Mouse (Mus musculus) liver, embryonic 15.5 days (tissue): ENCODE data around the gene Trpm3. TPM values are rescaled to one million over a fixed set of nuclear protein-coding genes. Genes with fewer than 3 reads are reported as not detected.

ENCODE experiments used
- ATAC-seq: fragments of 200-750 bp; cut with Nextera tagmentation; 2 replicates; pipeline ENCODE4 v1.8.0; 2017; ENCODE audit warnings: moderate number of reproducible peaks, mild to moderate bottlenecking, moderate library complexity; ENCODE audit not compliant: insufficient read depth
- H3K27ac ChIP-seq: fragments of 300-500 bp; sonication (generic); replicated peaks from 2 replicates; pipeline ENCODE4 v1.5.1; 2015; ENCODE audit warnings: mild to moderate bottlenecking, inconsistent platforms
- H3K27me3 ChIP-seq: fragments of 300-500 bp; sonication (generic); 2 replicates; pipeline ENCODE4 v1.6.1; 2015; ENCODE audit warnings: mild to moderate bottlenecking, inconsistent platforms
- H3K36me3 ChIP-seq: fragments of 300-500 bp; sonication (generic); replicated peaks from 2 replicates; pipeline ENCODE4 v1.6.1; 2015; ENCODE audit warnings: moderate library complexity, mild to moderate bottlenecking, inconsistent platforms
- H3K4me1 ChIP-seq: fragments of 300-500 bp; sonication (generic); replicated peaks from 2 replicates; pipeline ENCODE4 v1.6.1; 2015; ENCODE audit warnings: inconsistent platforms
- H3K4me2 ChIP-seq: fragments of 300-500 bp; sonication (generic); 2 replicates; pipeline ENCODE4 v1.6.1; 2015; ENCODE audit warnings: moderate library complexity, mild to moderate bottlenecking, inconsistent platforms
- H3K4me3 ChIP-seq: fragments of 300-500 bp; sonication (generic); replicated peaks from 2 replicates; pipeline ENCODE4 v1.5.1; 2015; ENCODE audit warnings: mild to moderate bottlenecking, inconsistent platforms
- H3K9ac ChIP-seq: fragments of 300-500 bp; sonication (generic); 2 replicates; pipeline ENCODE4 v1.6.1; 2015; ENCODE audit warnings: moderate library complexity, mild to moderate bottlenecking, inconsistent platforms
- H3K9me3 ChIP-seq: fragments of 300-500 bp; sonication (generic); replicated peaks from 2 replicates; pipeline ENCODE4 v1.6.1; 2016; ENCODE audit warnings: inconsistent platforms
- WGBS: fragments of 180-500 bp; shearing (Covaris S2); methylation state at CpG from one replicate; pipeline ENCODE4 v1.1.7; 2015; ENCODE audit warnings: mixed read lengths; ENCODE audit not compliant: insufficient replicate concordance; 5-methylcytosine and 5-hydroxymethylcytosine counted together
- polyA plus RNA-seq: library from polyadenylated mRNA; unstranded; fragments of >200 nt; fragmentation: Nextera tagmentation; extraction: Ambion mirVana; gene quantifications from 2 replicates; pipeline ENCODE4 v1.2.1, GENCODE M21; 2015

The Trpm3 gene
- 0.03 and 0.05 TPM in 2 replicates for polyA plus RNA-seq

DNA sequence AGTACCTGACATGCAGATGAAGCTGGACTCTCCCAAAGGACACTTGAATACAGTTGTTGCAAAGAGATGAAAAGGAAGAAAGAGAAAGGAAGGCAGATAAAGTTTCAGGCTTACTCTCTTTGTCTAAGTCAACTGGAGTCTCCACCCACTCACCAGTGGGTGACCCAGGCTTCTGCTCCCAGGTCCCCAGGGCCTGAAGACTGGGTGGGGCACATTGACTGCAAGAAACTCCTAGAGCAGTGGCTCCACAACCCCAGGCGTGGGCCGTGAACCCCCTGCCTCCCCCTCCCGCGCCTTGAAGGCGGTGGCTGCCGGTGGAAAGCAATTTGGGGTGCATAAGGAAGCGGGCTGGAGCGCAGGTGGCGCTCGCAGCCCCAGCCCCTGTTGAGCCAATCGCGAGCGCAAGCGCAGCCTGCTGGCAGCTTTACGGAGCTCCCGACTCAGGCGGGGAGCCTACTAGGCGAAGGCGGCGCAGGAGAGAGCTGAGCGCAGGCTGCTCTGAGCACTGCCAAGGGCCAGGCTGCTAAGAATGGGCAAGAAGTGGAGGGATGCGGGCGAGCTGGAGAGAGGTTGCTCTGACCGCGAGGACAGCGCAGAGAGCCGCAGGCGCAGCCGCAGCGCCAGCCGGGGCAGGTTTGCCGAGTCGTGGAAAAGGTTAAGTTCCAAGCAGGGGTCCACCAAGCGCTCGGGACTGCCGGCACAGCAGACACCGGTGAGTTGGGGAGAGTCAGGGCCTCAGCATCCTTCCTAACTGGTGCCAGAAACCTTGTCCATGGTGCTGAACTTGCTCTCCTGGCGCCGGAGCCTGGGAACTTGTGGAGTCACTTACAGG is at the start of gene Trpm3:
Gene Trpm3 (plus strand): TSS at position 457 of the 832 bp plus-strand sequence.
- Histone ChIP-seq H3K27ac (no peak within 1 kb of the TSS), H3K9ac (no peak within 1 kb of the TSS), H3K4me2 (no peak within 1 kb of the TSS), H3K4me1 (no peaks in the 10 kb centered on the region), H3K36me3 (no peaks in the 10 kb centered on the region), H3K27me3 (peaks cover 7% of the 10 kb centered on the region), H3K9me3 (no peaks in the 10 kb centered on the region), H3K4me3 (no peak within 1 kb of the TSS)
- ATAC-seq: no peak
- WGBS: 2% methylated on average over 39 of the region's 39 CpGs

DNA sequence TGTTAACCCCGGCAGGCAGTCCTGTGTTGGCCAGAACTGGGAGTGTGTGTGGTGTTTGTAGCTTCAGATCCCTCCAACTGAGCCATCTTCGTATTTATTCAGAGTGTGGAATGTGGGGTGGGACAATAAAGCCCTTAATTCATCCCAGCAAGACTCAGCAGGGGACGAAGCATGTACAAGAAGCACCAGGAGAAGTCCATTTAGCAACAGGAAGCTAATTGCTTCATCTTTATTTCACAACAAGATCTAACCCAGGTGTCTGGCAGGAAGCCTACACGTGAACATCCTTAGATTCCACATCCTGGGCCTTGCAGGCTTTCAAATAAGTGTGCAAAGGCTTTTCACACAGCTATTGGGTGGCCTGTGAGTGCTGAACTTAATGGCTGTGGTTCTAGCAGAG is 38.3 kb upstream of the Trpm3 start:
- H3K9ac ChIP-seq: no peak overlapping the region
- H3K4me3 ChIP-seq: no peak overlapping the region
- no peaks in the 10 kb centered on the region for H3K36me3 ChIP-seq
- no peak overlapping the region for H3K4me2 ChIP-seq
- H3K27me3 ChIP-seq: no peaks in the 10 kb centered on the region
- no peaks in the 10 kb centered on the region for H3K4me1 ChIP-seq
- no peak overlapping the region for H3K27ac ChIP-seq
- H3K9me3 ChIP-seq: no peaks in the 10 kb centered on the region
- no peak for ATAC-seq
- 36% methylated on average over 4 of the region's 4 CpGs for WGBS

DNA sequence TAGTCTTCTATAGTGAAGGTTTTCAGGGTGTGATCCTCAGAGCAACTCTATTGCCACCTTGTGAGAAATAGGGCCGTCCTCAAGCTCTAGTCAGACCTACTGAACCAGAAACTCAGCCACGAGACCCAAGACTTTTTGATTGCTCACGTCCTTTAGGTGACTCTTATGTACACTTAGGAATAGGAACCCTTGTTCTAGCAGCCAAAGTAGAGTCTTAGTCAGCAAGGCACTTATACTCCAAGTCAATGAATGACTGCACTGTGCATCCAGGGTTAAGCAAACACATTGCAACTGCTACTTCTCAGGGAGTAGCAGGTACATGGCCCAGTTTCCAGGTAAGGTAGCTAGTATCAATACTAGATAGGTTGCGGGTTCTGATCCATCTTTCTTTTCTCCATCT is 35.0 kb upstream of the Trpm3 start:
- Histone ChIP-seq H3K36me3 (no peaks in the 10 kb centered on the region), H3K4me3 (no peak overlapping the region), H3K27me3 (no peaks in the 10 kb centered on the region), H3K9ac (no peak overlapping the region), H3K4me2 (no peak overlapping the region), H3K27ac (no peak overlapping the region), H3K9me3 (no peaks in the 10 kb centered on the region), H3K4me1 (no peaks in the 10 kb centered on the region)
- 52% methylated on average over 4 of the region's 4 CpGs for WGBS
- ATAC-seq: no peak

GRCm38 (mm10) chr19:22104848-22105484 is 33.9 kb upstream of the Trpm3 start:
- Histone ChIP-seq H3K36me3 (no peaks in the 10 kb centered on the region), H3K4me2 (no peak overlapping the region), H3K4me1 (no peaks in the 10 kb centered on the region), H3K9ac (no peak overlapping the region), H3K9me3 (no peaks in the 10 kb centered on the region), H3K4me3 (no peak overlapping the region), H3K27ac (no peak overlapping the region), H3K27me3 (no peaks in the 10 kb centered on the region)
- 59% methylated on average over 7 of the region's 7 CpGs for WGBS
- ATAC-seq: no peak

DNA sequence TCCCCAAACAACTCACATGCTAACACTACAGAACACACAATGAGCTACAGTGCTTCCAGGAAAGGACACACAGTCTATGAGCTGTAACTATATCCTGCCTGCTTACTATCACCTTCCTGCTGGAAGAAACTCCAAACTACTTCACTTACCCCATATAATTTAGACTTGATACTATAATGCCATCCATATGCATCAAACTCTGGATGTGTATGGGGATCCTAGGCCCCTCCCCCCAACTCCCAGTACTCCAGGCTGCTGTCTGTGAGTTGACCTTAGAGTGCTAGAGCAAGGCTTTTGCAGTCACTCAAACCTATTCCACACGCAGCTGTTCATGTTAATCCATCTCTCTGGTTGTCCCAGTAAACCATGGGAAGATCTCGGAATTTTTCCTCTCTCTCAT is 33.2 kb upstream of the Trpm3 start:
- no peak overlapping the region for H3K27ac ChIP-seq
- 32% methylated on average over 2 of the region's 2 CpGs for WGBS
- no peak for ATAC-seq

DNA sequence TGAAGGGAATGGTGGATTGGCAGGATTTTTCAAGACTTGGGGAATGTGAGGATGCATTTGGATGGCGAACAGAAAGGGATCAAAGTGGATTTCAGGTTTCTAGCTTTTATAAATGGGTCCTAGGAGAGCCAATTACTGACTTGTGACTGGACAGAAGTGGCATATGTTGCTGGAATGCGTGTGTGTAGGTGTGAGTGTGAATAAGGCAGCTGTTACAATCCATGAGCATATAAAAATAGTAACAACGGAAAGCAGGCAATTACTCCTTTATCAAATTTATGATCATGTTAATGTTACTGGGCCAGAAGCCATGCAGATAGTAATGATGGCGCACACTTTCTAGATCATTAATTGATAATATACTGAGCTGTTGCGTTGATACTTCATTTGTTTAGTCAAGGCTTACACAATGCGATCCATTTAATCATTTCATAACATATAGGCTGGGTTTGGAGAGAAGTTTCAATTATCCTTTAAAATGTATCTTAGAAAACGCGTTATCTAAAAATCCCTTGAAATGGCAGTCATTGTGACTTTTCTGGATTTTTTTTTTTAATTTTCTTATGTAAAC is 29.9 kb upstream of the Trpm3 start:
- Histone ChIP-seq H3K4me3 (no peak overlapping the region), H3K4me2 (no peak overlapping the region), H3K4me1 (no peaks in the 10 kb centered on the region), H3K27ac (no peak overlapping the region), H3K9me3 (no peaks in the 10 kb centered on the region), H3K27me3 (no peaks in the 10 kb centered on the region), H3K36me3 (no peaks in the 10 kb centered on the region), H3K9ac (no peak overlapping the region)
- 70% methylated on average over 8 of the region's 8 CpGs for WGBS
- ATAC-seq: no peak

More for the DNA sequence above, 33.2 kb upstream of the Trpm3 start:
- Histone ChIP-seq H3K36me3 (no peaks in the 10 kb centered on the region), H3K9me3 (no peaks in the 10 kb centered on the region), H3K9ac (no peak overlapping the region), H3K27me3 (no peaks in the 10 kb centered on the region), H3K4me1 (no peaks in the 10 kb centered on the region), H3K4me3 (no peak overlapping the region), H3K4me2 (no peak overlapping the region)

- H3K36me3 ChIP-seq: no peaks in the 10 kb centered on the region
- no peak for ATAC-seq
- 72% methylated on average over 2 of the region's 2 CpGs for whole genome bisulfite sequencing
- H3K4me2 ChIP-seq: no peak overlapping the region
- no peaks in the 10 kb centered on the region for H3K27me3 ChIP-seq
- H3K9me3 ChIP-seq: no peaks in the 10 kb centered on the region
- no peak overlapping the region for H3K9ac ChIP-seq
- H3K4me3 ChIP-seq: no peak overlapping the region
- H3K27ac ChIP-seq: no peak overlapping the region
- no peaks in the 10 kb centered on the region for H3K4me1 ChIP-seq
These were observed 17.9 kb upstream of the Trpm3 start for GRCm38 (mm10) chr19:22120976-22121375.

DNA sequence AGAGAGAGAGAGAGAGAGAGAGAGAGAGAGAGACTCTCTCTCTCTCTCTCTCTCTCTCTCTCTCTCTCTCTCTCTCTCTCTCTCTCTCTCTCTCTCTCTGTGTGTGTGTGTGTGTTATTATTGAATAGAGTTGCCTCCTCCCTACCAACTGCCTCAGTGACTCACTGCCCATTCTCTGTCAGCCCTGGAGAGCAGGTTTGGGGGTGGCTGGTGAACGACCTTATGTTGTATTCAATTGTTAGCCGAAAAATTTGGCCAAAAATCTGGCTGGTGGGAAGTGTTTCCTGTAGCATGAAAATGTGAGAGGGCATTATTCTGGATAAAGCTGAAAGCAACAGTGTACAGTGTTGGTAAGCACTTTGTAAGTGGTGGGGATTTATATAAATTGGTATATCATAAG is 17.2 kb upstream of the Trpm3 start:
- 53% methylated on average over 2 of the region's 2 CpGs for WGBS
- no peak overlapping the region for H3K4me3 ChIP-seq
- H3K27ac ChIP-seq: no peak overlapping the region
- H3K36me3 ChIP-seq: no peaks in the 10 kb centered on the region
- no peak overlapping the region for H3K9ac ChIP-seq
- no peaks in the 10 kb centered on the region for H3K9me3 ChIP-seq
- no peaks in the 10 kb centered on the region for H3K27me3 ChIP-seq
- no peak overlapping the region for H3K4me2 ChIP-seq
- no peak for ATAC-seq
- H3K4me1 ChIP-seq: no peaks in the 10 kb centered on the region

- no peak for ATAC-seq
- Histone ChIP-seq H3K4me1 (no peaks in the 10 kb centered on the region), H3K4me3 (no peak overlapping the region), H3K4me2 (no peak overlapping the region), H3K27me3 (no peaks in the 10 kb centered on the region), H3K36me3 (no peaks in the 10 kb centered on the region), H3K9me3 (no peaks in the 10 kb centered on the region), H3K9ac (no peak overlapping the region), H3K27ac (no peak overlapping the region)
- 47% methylated on average over 3 of the region's 3 CpGs for WGBS
These were observed 6.2 kb upstream of the Trpm3 start for GRCm38 (mm10) chr19:22132626-22133025.

GRCm38 (mm10) chr19:22178549-22178948 is 39.7 kb downstream of the Trpm3 start:
- Histone ChIP-seq H3K4me3 (no peak overlapping the region), H3K27ac (no peak overlapping the region), H3K4me2 (no peak overlapping the region), H3K9ac (no peak overlapping the region), H3K4me1 (no peaks in the 10 kb centered on the region), H3K9me3 (no peaks in the 10 kb centered on the region), H3K36me3 (no peaks in the 10 kb centered on the region), H3K27me3 (no peaks in the 10 kb centered on the region)
- ATAC-seq: no peak
- 53% methylated on average over 4 of the region's 4 CpGs for WGBS

GRCm38 (mm10) chr19:22179017-22179416 is 40.2 kb downstream of the Trpm3 start:
- Histone ChIP-seq H3K9me3 (no peaks in the 10 kb centered on the region), H3K4me3 (no peak overlapping the region), H3K4me1 (no peaks in the 10 kb centered on the region), H3K27ac (no peak overlapping the region), H3K4me2 (no peak overlapping the region), H3K27me3 (no peaks in the 10 kb centered on the region), H3K36me3 (no peaks in the 10 kb centered on the region), H3K9ac (no peak overlapping the region)
- no peak for ATAC-seq
- 78% methylated on average over 2 of the region's 2 CpGs for WGBS
